Mouse (Mus musculus): ENCODE measurements around the gene Duox1. TPM values are rescaled to one million over a fixed set of nuclear protein-coding genes. Genes with fewer than 3 reads are reported as not detected.

Gene Duox1
- polyA plus RNA-seq, 1 experiment: 0.10 TPM

DNA sequence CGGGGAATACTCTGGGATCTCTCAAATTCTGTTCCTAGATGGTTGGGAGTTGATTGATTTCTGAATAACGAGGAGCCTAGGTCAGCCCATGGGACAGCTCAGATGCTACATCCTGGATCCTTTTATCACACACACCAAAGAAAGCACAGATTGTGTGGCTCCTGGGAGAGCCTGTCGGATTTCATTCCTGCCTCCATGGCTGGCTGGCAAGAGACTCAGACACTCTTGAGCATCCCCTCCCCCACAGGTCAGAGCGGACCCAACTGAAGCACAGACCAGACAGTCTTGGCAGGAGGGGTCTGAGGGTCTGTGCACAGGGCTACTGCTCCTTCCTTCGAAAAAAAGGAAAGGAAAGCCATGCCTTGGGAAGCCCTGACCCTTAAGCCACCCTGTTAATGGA lies 51.2 kb downstream of the Duox1 start:
- no peaks in the 10 kb centered on the region for H3K36me3 ChIP-seq (ENCODE audit: control insufficient read depth, insufficient read depth)
- TF ChIP-seq MYOD1 (IDR thresholded peaks at IDR 0.05; ENCODE audit: control insufficient read depth in 1 of 3, insufficient read length in 2 of 3, low read depth in 2 of 3): no peak
- no peak for TF ChIP-seq USF1 (IDR thresholded peaks at IDR 0.05; ENCODE audit: low read depth)
- TF ChIP-seq E2F4 (IDR thresholded peaks at IDR 0.05; ENCODE audit: insufficient read depth): no peak
- TF ChIP-seq MYOG (IDR thresholded peaks at IDR 0.05; ENCODE audit: control insufficient read depth in 1 of 3, insufficient read depth in 1 of 3, insufficient read length in 2 of 3, low read depth in 2 of 3): no peak
- TF ChIP-seq SRF (IDR thresholded peaks at IDR 0.05; ENCODE audit: control insufficient read depth, insufficient read length, low read depth): no peak
- no peak for TF ChIP-seq CEBPB (IDR thresholded peaks at IDR 0.05; ENCODE audit: insufficient read depth, poor library complexity, severe bottlenecking)
- TF ChIP-seq REST (IDR thresholded peaks at IDR 0.05; ENCODE audit: insufficient read depth, insufficient read length): no peak
- TF ChIP-seq TCF12 (IDR thresholded peaks at IDR 0.05; ENCODE audit: insufficient read depth, poor library complexity, severe bottlenecking): no peak
- TF ChIP-seq MAX (IDR thresholded peaks at IDR 0.05; ENCODE audit: low read depth): no peak
- TF ChIP-seq POLR2AphosphoS2 (IDR thresholded peaks at IDR 0.05; ENCODE audit: insufficient read length, low read depth): no peak
- TF ChIP-seq POLR2A (IDR thresholded peaks at IDR 0.05; ENCODE audit: insufficient read length, low read depth): no peak
- H3K4me2 ChIP-seq (ENCODE audit: low read depth): peak overlapping the region; percentile 97
- no peaks in the 10 kb centered on the region for H3K27me3 ChIP-seq (ENCODE audit: control insufficient read depth, insufficient read depth, insufficient read length)
- no peak overlapping the region for H3ac ChIP-seq (ENCODE audit: control insufficient read depth, insufficient read length)
- H3K4me3 ChIP-seq: peak overlapping the region; percentile 77
- H3K79me2 ChIP-seq (ENCODE audit: control insufficient read depth, insufficient read depth): peaks cover 41% of the 10 kb centered on the region

DNA sequence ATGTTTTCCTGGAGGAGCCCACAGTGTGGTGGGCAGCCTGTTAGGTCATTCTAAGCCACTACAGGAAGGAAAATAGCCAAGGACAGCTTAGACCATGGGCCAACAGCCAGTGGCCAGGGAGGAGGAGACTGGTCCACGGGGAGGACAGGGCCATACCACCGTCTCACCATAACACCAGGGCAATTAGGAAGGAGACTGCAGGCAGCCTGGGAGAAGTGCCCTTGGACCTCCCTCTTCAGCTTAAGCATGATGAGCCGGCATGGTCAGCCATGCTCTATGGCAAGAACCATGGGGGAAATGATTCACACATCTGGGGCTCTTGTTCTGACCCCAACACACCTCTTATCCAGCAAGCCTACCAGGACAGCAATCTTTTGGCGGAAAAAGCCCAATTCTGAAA lies 51.7 kb downstream of the Duox1 start:
- Histone ChIP-seq H3K4me3 (peak overlapping the region; percentile 77), H3K79me2 (ENCODE audit: control insufficient read depth, insufficient read depth) (peaks cover 41% of the 10 kb centered on the region), H3ac (ENCODE audit: control insufficient read depth, insufficient read length) (no peak overlapping the region), H3K36me3 (ENCODE audit: control insufficient read depth, insufficient read depth) (no peaks in the 10 kb centered on the region), H3K4me2 (ENCODE audit: low read depth) (peak overlapping the region; percentile 97), H3K27me3 (ENCODE audit: control insufficient read depth, insufficient read depth, insufficient read length) (no peaks in the 10 kb centered on the region)
- TF ChIP-seq MYOG (IDR thresholded peaks at IDR 0.05; ENCODE audit: control insufficient read depth in 1 of 3, insufficient read depth in 1 of 3, insufficient read length in 2 of 3, low read depth in 2 of 3) (no peak), CEBPB (IDR thresholded peaks at IDR 0.05; ENCODE audit: insufficient read depth, poor library complexity, severe bottlenecking) (no peak), POLR2A (IDR thresholded peaks at IDR 0.05; ENCODE audit: insufficient read length, low read depth) (peak; percentile 42), E2F4 (IDR thresholded peaks at IDR 0.05; ENCODE audit: insufficient read depth) (no peak), USF1 (IDR thresholded peaks at IDR 0.05; ENCODE audit: low read depth) (no peak), SRF (IDR thresholded peaks at IDR 0.05; ENCODE audit: control insufficient read depth, insufficient read length, low read depth) (no peak), POLR2AphosphoS2 (IDR thresholded peaks at IDR 0.05; ENCODE audit: insufficient read length, low read depth) (no peak), MYOD1 (IDR thresholded peaks at IDR 0.05; ENCODE audit: control insufficient read depth in 1 of 3, insufficient read length in 2 of 3, low read depth in 2 of 3) (no peak)

DNA sequence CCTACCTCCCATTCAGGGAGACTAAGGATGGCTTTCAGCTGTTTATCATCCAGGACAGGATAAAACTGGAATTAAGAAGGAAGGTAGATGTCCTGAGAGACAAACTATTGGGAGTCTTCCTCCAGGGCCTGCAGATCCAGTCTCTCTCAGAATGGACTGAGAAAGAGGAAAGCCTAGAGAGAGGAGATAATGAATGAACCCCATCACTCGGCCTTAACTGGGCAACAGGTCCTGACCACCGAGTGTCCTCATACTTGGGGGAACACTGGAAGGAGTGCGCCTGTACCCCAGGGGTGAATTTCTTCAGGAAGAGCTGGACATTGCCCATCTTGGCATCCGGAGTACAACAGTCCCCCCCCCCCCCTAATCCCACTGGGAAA lies 52.2 kb downstream of the Duox1 start:
- peak overlapping the region; percentile 87 for H3ac ChIP-seq (ENCODE audit: control insufficient read depth, insufficient read length)
- TF ChIP-seq TCF3 (IDR thresholded peaks at IDR 0.05; ENCODE audit: insufficient read length, low read depth) (no peak), USF1 (IDR thresholded peaks at IDR 0.05; ENCODE audit: low read depth) (no peak), MYOG (IDR thresholded peaks at IDR 0.05; ENCODE audit: control insufficient read depth in 1 of 3, insufficient read depth in 1 of 3, insufficient read length in 2 of 3, low read depth in 2 of 3) (no peak), TCF12 (IDR thresholded peaks at IDR 0.05; ENCODE audit: insufficient read depth, poor library complexity, severe bottlenecking) (no peak), E2F4 (IDR thresholded peaks at IDR 0.05; ENCODE audit: insufficient read depth) (no peak), MYOD1 (IDR thresholded peaks at IDR 0.05; ENCODE audit: control insufficient read depth in 1 of 3, insufficient read length in 2 of 3, low read depth in 2 of 3) (no peak), REST (IDR thresholded peaks at IDR 0.05; ENCODE audit: insufficient read depth, insufficient read length) (no peak), POLR2AphosphoS2 (IDR thresholded peaks at IDR 0.05; ENCODE audit: insufficient read length, low read depth) (no peak), MAX (IDR thresholded peaks at IDR 0.05; ENCODE audit: low read depth) (no peak), POLR2A (IDR thresholded peaks at IDR 0.05; ENCODE audit: insufficient read length, low read depth) (no peak), SRF (IDR thresholded peaks at IDR 0.05; ENCODE audit: control insufficient read depth, insufficient read length, low read depth) (no peak), CEBPB (IDR thresholded peaks at IDR 0.05; ENCODE audit: insufficient read depth, poor library complexity, severe bottlenecking) (no peak)
- H3K27me3 ChIP-seq (ENCODE audit: control insufficient read depth, insufficient read depth, insufficient read length): no peaks in the 10 kb centered on the region
- H3K4me2 ChIP-seq (ENCODE audit: low read depth): peak overlapping the region; percentile 97
- H3K4me3 ChIP-seq: peak overlapping the region; percentile 77
- peaks cover 41% of the 10 kb centered on the region for H3K79me2 ChIP-seq (ENCODE audit: control insufficient read depth, insufficient read depth)
- H3K36me3 ChIP-seq (ENCODE audit: control insufficient read depth, insufficient read depth): no peaks in the 10 kb centered on the region

DNA sequence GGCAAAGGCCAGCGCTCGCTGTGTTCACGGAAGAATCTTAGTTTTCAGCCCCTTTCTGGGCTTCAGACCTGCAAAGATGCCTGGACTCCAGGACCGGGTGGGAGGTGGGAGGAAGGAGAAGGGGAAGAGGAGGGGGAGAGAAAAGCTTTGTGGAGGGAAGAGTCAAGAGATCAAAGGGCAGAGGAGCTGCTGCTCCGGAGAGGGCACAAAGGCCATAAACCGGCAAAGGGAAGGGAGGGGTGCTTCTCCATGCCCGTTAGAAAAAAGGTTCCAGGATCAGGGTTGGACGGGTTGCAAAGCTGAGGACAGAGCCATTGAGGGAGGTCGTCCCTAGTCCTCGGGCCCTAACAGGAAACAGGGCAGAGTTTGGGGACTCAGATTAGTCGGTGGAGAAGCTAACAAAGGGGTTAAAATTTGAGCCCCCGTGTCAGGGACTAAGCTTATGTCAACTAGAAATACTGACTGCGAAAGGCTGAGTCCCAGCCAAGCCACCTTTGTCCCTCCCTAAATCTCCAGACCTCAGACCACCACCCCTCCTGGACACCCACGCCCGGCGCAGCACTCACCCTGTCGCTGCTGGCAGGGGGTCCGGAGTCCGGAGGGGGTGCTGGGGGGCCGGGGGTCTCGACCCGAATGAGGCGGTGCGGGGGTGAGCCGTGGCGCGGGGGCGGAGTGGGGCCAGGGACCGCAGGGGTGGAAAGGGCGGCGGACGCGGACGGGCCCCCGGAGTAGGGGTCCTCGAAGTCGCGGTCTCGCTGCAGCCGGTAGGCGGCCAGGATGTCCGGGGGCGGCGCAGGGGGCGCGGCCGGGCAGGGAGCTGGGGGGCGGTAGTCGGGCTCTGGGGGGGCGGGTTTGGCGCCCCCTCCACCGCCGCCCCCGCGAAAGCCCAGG lies 52.9 kb downstream of the Duox1 start:
- H3K4me2 ChIP-seq (ENCODE audit: low read depth): peak overlapping the region; percentile 97
- H3K79me2 ChIP-seq (ENCODE audit: control insufficient read depth, insufficient read depth): peaks cover 41% of the 10 kb centered on the region
- TF ChIP-seq SRF (IDR thresholded peaks at IDR 0.05; ENCODE audit: control insufficient read depth, insufficient read length, low read depth): no peak
- TF ChIP-seq E2F4 (IDR thresholded peaks at IDR 0.05; ENCODE audit: insufficient read depth): no peak
- TF ChIP-seq USF1 (IDR thresholded peaks at IDR 0.05; ENCODE audit: low read depth): no peak
- TF ChIP-seq TCF12 (IDR thresholded peaks at IDR 0.05; ENCODE audit: insufficient read depth, poor library complexity, severe bottlenecking): no peak
- H3K4me3 ChIP-seq: peak overlapping the region; percentile 77
- peak overlapping the region; percentile 87 for H3ac ChIP-seq (ENCODE audit: control insufficient read depth, insufficient read length)
- no peaks in the 10 kb centered on the region for H3K36me3 ChIP-seq (ENCODE audit: control insufficient read depth, insufficient read depth)
- H3K27me3 ChIP-seq (ENCODE audit: control insufficient read depth, insufficient read depth, insufficient read length): no peaks in the 10 kb centered on the region

Data from myocyte (in vitro differentiated cells).